Mouse (Mus musculus) midbrain, postnatal 0 days (tissue): ENCODE data around the gene Tmem11. TPM values are rescaled to one million over a fixed set of nuclear protein-coding genes. Genes with fewer than 3 reads are reported as not detected.

Source experiments
- ATAC-seq: fragments of 200-750 bp; cut with Nextera tagmentation; 2 replicates; pipeline ENCODE4 v1.8.0; 2017; ENCODE audit warnings: moderate number of reproducible peaks, mild to moderate bottlenecking, moderate TSS enrichment, moderate library complexity; ENCODE audit not compliant: low FRiP score
- DNase-seq: peaks from one replicate; pipeline ENCODE4 v3.0.0-alpha.2; 2015; ENCODE audit warnings: low spot score
- H3K27ac ChIP-seq: fragments of 300-500 bp; sonication (generic); 2 replicates; pipeline ENCODE4 v1.5.1; 2014; ENCODE audit warnings: low read depth, mild to moderate bottlenecking, low read length, mixed read lengths
- H3K27me3 ChIP-seq: fragments of 300-500 bp; sonication (generic); 2 replicates; pipeline ENCODE4 v1.6.1; 2014; ENCODE audit warnings: low read length, control low read depth, mixed read lengths; ENCODE audit not compliant: insufficient read depth
- H3K36me3 ChIP-seq: fragments of 300-500 bp; sonication (generic); 2 replicates; pipeline ENCODE4 v1.6.1; 2014; ENCODE audit warnings: low read length, control low read depth, mixed read lengths; ENCODE audit not compliant: insufficient read depth
- H3K4me1 ChIP-seq: fragments of 300-500 bp; sonication (generic); 2 replicates; pipeline ENCODE4 v1.6.1; 2014; ENCODE audit warnings: mild to moderate bottlenecking, control low read depth, antibody characterized with exemption, low read length, mixed read lengths; ENCODE audit not compliant: insufficient read depth
- H3K4me2 ChIP-seq: fragments of 300-500 bp; sonication (generic); 2 replicates; pipeline ENCODE4 v1.6.1; 2014; ENCODE audit warnings: low read depth, mild to moderate bottlenecking, low read length, mixed read lengths; ENCODE audit not compliant: poor library complexity, severe bottlenecking
- H3K4me3 ChIP-seq: fragments of 300-500 bp; sonication (generic); 2 replicates; pipeline ENCODE4 v1.5.1; 2014; ENCODE audit warnings: low read depth, mild to moderate bottlenecking, low read length, moderate library complexity
- H3K9ac ChIP-seq: fragments of 300-500 bp; sonication (generic); replicated peaks from 2 replicates; pipeline ENCODE4 v1.6.1; 2014; ENCODE audit warnings: mild to moderate bottlenecking, low read length, moderate library complexity, mixed read lengths; ENCODE audit not compliant: poor library complexity, severe bottlenecking
- H3K9me3 ChIP-seq: fragments of 300-500 bp; sonication (generic); 2 replicates; pipeline ENCODE4 v1.6.1; 2016; ENCODE audit warnings: low read length, control low read depth
- CTCF ChIP-seq: IDR thresholded peaks from 2 replicates; pipeline ENCODE4 v1.5.1; 2016; ENCODE audit warnings: antibody characterized with exemption, mild to moderate bottlenecking
- WGBS: fragments of 180-500 bp; shearing (Covaris S2); extraction: QIAGEN DNeasy Blood & Tissue Kit; methylation state at CpG from one replicate; pipeline ENCODE4 v1.1.7; 2014; 5-methylcytosine and 5-hydroxymethylcytosine counted together
- polyA plus RNA-seq: library from polyadenylated mRNA; unstranded; fragments of >200 nt; fragmentation: Nextera tagmentation; extraction: Ambion mirVana; gene quantifications from 2 replicates; pipeline ENCODE4 v1.2.1, GENCODE M21; 2015
- total RNA-seq: library from RNA; depleted of rRNA; stranded (reverse); fragments of >200 nt; gene quantifications from 2 replicates; pipeline ENCODE4 v1.2.3, GENCODE M21; 2014; rRNA removed

The Tmem11 gene
- total and polyA plus RNA-seq, 2 experiments from 2014 or later = 52.0 to 53.4 TPM

GRCm38 (mm10) chr11:60823771-60824170, 55.3 kb downstream of the Tmem11 start:
- no peak for DNase-seq
- H3K9ac ChIP-seq = no peak overlapping the region
- 74% methylated on average over 2 of the region's 2 CpGs for WGBS
- H3K9me3 ChIP-seq = no peaks in the 10 kb centered on the region
- H3K27me3 ChIP-seq = no peaks in the 10 kb centered on the region
- H3K4me2 ChIP-seq = no peak overlapping the region
- no peaks in the 10 kb centered on the region for H3K36me3 ChIP-seq
- no peaks in the 10 kb centered on the region for H3K4me1 ChIP-seq
- TF ChIP-seq CTCF = no peak
- no peak overlapping the region for H3K27ac ChIP-seq
- ATAC-seq = no peak
- H3K4me3 ChIP-seq = no peak overlapping the region

- 73% methylated on average over 5 of the region's 5 CpGs for WGBS
These were observed 62.7 kb downstream of the Tmem11 start for GRCm38 (mm10) chr11:60816398-60816797.

More at GRCm38 (mm10) chr11:60816398-60816797, 62.7 kb downstream of the Tmem11 start:
- H3K4me3 ChIP-seq = no peak overlapping the region
- no peaks in the 10 kb centered on the region for H3K27me3 ChIP-seq
- no peak for TF ChIP-seq CTCF
- H3K27ac ChIP-seq = no peak overlapping the region
- no peaks in the 10 kb centered on the region for H3K36me3 ChIP-seq
- no peak overlapping the region for H3K4me2 ChIP-seq
- DNase-seq = no peak
- H3K4me1 ChIP-seq = no peaks in the 10 kb centered on the region
- H3K9me3 ChIP-seq = no peaks in the 10 kb centered on the region
- H3K9ac ChIP-seq = no peak overlapping the region
- ATAC-seq = no peak

Other genes starting within 250 kb of the Tmem11 start
- gene Llgl1, start 179.5 kb downstream of the Tmem11 start, total RNA-seq = 38.0 and 46.8 TPM in 2 replicates
- gene Llgl1, start 179.5 kb downstream of the Tmem11 start, polyA plus RNA-seq = 25.8 and 26.8 TPM in 2 replicates
- 64.9 and 92.7 TPM in 2 replicates for gene Flii, start 152.0 kb downstream of the Tmem11 start, total RNA-seq
- gene Flii, start 152.0 kb downstream of the Tmem11 start, polyA plus RNA-seq = 42.7 and 46.0 TPM in 2 replicates
- gene Mief2, start 150.9 kb downstream of the Tmem11 start, total RNA-seq = 36.6 and 37.9 TPM in 2 replicates
- 24.0 and 25.3 TPM in 2 replicates for gene Mief2, start 150.9 kb downstream of the Tmem11 start, polyA plus RNA-seq
- gene Top3a, start 101.9 kb downstream of the Tmem11 start, total RNA-seq = 8.1 and 10.9 TPM in 2 replicates
- gene Top3a, start 101.9 kb downstream of the Tmem11 start, polyA plus RNA-seq = 3.6 and 4.1 TPM in 2 replicates
- gene Smcr8, start 101.7 kb downstream of the Tmem11 start, total RNA-seq = 14.2 and 18.1 TPM in 2 replicates
- 3.6 and 4.0 TPM in 2 replicates for gene Smcr8, start 101.7 kb downstream of the Tmem11 start, polyA plus RNA-seq
- gene Shmt1, start 67.6 kb downstream of the Tmem11 start, total RNA-seq = 5.6 and 6.5 TPM in 2 replicates
- 3.1 and 3.7 TPM in 2 replicates for gene Shmt1, start 67.6 kb downstream of the Tmem11 start, polyA plus RNA-seq
- gene Dhrs7b, start 48.6 kb downstream of the Tmem11 start, total RNA-seq = 22.3 and 24.3 TPM in 2 replicates
- 33.2 and 34.5 TPM in 2 replicates for gene Dhrs7b, start 48.6 kb downstream of the Tmem11 start, polyA plus RNA-seq
- gene Natd1, start 35.5 kb upstream of the Tmem11 start, total RNA-seq = 28.7 and 33.5 TPM in 2 replicates
- gene Natd1, start 35.5 kb upstream of the Tmem11 start, polyA plus RNA-seq = 14.5 and 15.9 TPM in 2 replicates
- 10.1 and 23.1 TPM in 2 replicates for gene Map2k3, start 52.8 kb upstream of the Tmem11 start, total RNA-seq
- gene Map2k3, start 52.8 kb upstream of the Tmem11 start, polyA plus RNA-seq = 22.9 and 23.4 TPM in 2 replicates
- 20.5 and 23.6 TPM in 2 replicates for gene Kcnj12, start 143.3 kb upstream of the Tmem11 start, total RNA-seq
- 3.1 and 3.2 TPM in 2 replicates for gene Kcnj12, start 143.3 kb upstream of the Tmem11 start, polyA plus RNA-seq
- 1.6 and 2.2 TPM in 2 replicates for gene Tnfrsf13b, start 247.5 kb upstream of the Tmem11 start, total RNA-seq
- 1.4 TPM in 2 replicates for gene Tnfrsf13b, start 247.5 kb upstream of the Tmem11 start, polyA plus RNA-seq